Mouse (Mus musculus) G1E-ER4 (cell line): ENCODE data around the gene Snn. TPM values are rescaled to one million over a fixed set of nuclear protein-coding genes. Genes with fewer than 3 reads are reported as not detected.

Experiments
- GATA1 ChIP-seq: IDR thresholded peaks from one replicate; pipeline ENCODE4 v1.8.0; 2012; ENCODE audit warnings: low read length, inconsistent platforms
- polyA plus RNA-seq: library from polyadenylated mRNA; stranded (reverse); fragments of >175 nt; gene quantifications from 2 replicates; pipeline ENCODE4 v1.2.3, GENCODE M21; 2012

Snn gene
- polyA plus RNA-seq, 1 experiment = 0.18 TPM

GRCm38 (mm10) chr16:11068666-11069065 lies 7.9 kb downstream of the Snn start:
- no peak for TF ChIP-seq GATA1

- no peak for TF ChIP-seq GATA1
These were observed 8.5 kb downstream of the Snn start for GRCm38 (mm10) chr16:11069271-11069670.

DNA sequence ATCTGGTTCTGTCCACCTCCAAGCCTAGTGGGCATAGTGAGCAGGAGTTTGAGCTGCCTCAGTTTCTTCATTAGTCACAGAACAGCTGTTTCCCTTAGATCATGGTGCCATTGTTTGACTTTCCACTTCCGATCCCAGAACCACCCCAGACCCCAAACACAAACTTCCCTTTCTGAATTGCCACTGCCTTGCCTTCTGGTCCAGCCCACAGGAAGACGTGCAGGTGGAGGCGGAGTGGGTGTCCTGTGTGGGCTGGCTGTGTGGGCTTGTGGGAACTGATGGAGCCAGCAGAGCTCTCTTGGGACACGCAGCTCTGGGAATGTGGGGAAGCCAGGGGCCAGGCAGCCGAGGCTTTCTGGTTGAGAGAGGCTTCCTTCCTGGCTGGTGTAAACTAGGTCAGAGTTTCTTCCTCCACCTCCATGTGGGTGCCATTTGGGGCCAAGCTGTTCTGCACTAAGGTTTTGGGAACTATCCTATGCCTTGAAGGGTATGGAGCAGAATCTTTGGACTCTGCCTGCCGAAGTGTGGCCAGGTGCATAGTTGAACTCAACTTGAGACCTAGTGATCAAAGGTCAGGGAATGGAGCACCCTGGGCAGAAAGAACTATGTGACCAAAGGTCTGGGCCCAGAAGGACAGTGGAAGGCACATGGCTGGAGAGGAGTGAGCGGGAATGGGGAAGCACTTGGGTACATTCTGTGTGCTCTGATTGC lies 9.1 kb downstream of the Snn start:
- TF ChIP-seq GATA1 = no peak

DNA sequence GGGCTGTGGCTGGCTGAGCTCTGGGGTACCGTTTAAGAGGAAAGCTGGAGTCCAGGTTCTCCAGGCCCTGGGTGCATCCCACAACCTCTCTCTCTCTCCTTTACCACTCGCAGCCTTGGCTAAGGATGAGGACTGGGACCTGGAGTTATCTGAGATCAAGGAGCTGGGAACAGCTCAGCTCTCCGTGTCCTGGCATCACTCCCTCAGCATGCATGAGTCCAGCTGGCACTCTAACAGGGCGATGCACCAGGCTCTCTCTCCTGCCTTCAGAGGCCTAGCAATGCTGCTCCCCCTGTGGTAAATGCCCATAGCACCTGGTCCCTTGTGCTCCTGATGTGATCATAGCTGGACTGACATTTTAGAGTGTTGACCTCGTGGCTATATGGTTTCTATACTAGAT lies 10.4 kb downstream of the Snn start:
- no peak for TF ChIP-seq GATA1

- no peak for TF ChIP-seq GATA1
These were observed 11.1 kb downstream of the Snn start for GRCm38 (mm10) chr16:11071887-11072286.

DNA sequence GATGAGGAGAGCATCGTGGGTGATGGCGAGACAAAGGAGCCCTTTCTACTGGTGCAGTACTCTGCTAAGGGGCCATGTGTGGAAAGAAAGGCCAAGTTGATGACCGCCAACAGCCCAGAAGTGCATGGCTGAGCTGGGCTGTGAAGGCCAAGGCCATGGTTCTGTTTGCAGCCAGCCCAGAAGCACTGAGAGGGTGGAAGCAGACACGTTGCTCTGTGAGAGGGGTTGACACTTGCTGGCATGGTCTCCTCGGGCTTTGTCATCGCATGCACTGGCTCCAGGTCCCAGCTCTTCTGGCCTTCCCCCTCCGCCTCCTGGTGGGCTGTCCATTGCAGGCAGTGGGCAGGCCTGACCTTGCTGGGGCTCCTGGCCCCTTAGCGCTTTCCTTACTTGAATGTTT lies 11.7 kb downstream of the Snn start:
- TF ChIP-seq GATA1 = no peak

GRCm38 (mm10) chr16:11073060-11073459 lies 12.3 kb downstream of the Snn start:
- TF ChIP-seq GATA1 = no peak

- no peak for TF ChIP-seq GATA1
These were observed 17.0 kb downstream of the Snn start for GRCm38 (mm10) chr16:11077601-11078201.

DNA sequence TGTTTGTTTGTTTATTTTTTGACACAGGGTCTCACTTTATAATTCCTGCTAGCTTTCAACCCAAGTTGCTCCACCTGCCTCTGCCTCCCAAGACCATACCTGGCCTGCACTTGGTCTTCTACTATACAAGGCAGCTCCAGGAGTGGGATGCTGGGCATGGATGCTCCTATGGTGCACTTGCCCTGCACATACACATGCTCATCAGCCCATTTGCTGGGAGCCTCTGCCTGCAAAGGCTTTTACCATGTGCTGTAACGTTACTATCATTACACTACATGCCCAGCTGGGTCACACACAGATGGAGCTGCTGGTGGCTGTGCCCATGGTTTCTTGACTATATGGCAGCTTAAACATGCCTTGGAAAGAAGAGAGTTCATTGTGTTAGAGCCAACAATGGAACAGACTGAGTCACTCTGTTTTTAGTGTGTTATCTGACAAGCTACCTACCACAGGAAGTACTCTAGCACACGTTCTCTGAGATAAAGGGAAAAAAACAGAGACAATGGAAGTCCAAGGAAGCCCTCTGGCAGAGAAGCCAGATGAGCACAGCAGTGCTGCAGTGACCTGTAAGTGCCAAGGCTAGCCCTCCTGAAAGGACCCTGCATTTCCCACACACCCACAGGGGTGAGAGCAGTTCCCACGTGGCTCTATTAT lies 17.6 kb downstream of the Snn start:
- TF ChIP-seq GATA1 = peak; percentile 53

GRCm38 (mm10) chr16:11084181-11084580 lies 23.4 kb downstream of the Snn start:
- TF ChIP-seq GATA1 = no peak

DNA sequence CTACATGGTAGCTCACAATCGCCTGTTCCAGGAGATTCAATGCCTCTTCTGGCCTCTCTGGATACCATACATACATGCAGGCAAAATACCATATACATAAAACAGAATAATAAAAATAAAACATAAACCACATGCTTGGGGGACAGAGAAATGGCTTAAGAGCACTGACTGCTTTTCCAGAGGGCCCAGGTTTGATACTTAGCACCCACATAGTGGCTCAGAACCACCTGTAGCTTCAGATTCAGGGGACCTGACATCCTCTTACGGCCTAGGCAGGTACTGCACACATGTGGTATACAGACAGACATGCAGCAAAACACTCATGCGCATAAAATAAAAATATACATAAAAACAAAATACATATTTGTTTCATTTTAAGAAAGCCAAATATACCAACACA lies 25.6 kb downstream of the Snn start:
- TF ChIP-seq GATA1 = no peak

DNA sequence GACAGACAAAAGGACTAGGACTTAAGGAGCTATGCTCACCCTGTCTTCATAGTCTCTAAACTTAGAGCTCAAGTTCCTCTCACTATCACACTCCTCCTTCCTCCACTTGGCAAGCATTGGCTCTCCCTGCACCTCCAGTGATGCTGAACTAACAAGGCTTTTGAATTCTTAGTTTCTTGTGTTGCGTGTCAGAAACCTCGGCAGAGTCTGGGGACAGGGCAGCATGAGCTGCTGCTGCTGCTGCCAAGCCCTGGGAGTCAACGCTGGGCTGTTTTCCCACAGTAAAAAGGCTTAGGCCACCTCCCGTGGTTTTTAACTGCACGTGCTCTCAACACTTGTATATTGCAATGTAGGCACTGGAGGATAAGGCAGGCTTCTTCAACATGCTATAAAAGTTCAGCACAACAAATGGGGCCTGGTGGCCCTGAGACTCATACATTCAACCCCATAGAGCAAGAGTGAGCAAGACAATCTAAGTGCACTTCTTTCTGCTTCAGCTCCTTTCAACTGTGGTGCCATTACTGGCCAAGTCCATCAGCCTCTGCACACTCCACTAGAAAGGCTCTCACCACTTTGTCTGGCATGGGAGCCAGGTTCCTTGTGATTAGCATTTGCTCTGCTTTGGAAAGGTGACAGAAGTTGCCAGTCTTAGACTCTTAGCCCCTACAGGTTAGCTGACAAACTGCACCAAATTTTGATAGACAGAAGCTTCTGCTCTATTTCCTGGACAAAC lies 26.3 kb downstream of the Snn start:
- TF ChIP-seq GATA1 = no peak

GRCm38 (mm10) chr16:11090836-11091570 lies 30.3 kb downstream of the Snn start:
- TF ChIP-seq GATA1 = no peak

DNA sequence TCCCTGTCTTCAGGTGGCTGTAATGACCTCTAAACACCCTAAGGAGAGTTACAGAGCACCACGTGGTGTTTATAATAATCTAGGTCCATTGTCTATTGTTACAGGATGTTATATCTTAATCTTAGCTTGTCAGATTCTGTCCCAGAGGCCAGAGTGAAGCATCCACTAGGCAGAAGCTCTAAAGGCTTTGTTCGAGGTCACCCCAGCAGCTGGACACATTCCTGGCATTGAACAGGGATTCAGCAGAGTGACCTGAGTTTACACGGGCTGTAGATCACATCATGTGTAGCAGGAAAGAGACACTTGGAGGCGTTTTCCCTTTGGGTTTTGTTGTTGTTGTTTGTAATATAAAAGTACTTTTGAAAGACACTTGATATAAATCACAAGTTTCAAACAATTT lies 31.3 kb downstream of the Snn start:
- TF ChIP-seq GATA1 = no peak

- TF ChIP-seq GATA1 = no peak
These were observed 31.8 kb downstream of the Snn start for GRCm38 (mm10) chr16:11092523-11092922.
